Mouse (Mus musculus): Measurements from ENCODE around the gene Ceacam3. TPM values are rescaled to one million over a fixed set of nuclear protein-coding genes. Genes with fewer than 3 reads are reported as not detected.
"Not testable (repeated sequence)": the region's sequence is repeated elsewhere in the genome, so short reads cannot be mapped to it uniquely, and the experiment has no call there.

Gene Ceacam3
- total RNA-seq (2021) = under 1 TPM in 1 of 2 experiments, not detected in 1; 0.10 TPM

DNA sequence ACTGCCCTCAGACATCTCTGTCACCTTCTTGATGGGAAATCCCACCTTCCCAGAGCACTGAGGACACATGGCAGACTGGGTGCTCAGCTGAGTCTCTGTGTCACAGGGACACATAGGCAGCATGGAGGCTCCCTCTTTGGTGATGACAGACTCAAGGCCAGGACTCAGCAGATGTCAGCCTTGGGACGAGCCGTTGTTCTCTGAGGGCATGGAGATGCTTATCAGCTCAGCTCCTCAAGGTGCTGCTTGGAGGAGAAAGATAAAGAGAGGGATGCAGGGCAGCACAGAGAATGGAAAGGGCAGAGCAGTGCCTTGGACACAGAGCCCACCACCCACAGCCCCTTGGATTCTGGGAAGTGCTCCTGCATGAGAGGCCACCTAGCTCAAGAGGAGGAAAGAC lies at the start of gene Ceacam3:
TSS of gene Ceacam3 (plus strand) at position 352 of the 400 bp plus-strand sequence.
- intact Hi-C loops (cut with DNase I) = no loop called here

GRCm38 (mm10) chr7:17101631-17102030 lies 48.5 kb upstream of the Ceacam3 start:
- intact Hi-C loops (cut with DNase I); DNase-seq (ENCODE audit: extremely low spot score in 1 of 2, low spot score in 2 of 2): not testable (repeated sequence)

More for the DNA sequence above, at the start of gene Ceacam3:
- no peak for DNase-seq (ENCODE audit: extremely low spot score in 1 of 2, low spot score in 2 of 2)

GRCm38 (mm10) chr7:17135307-17135706 lies 14.8 kb upstream of the Ceacam3 start:
- intact Hi-C loops (cut with DNase I) = no loop called here
- no peak for DNase-seq (ENCODE audit: extremely low spot score in 1 of 2, low spot score in 2 of 2)

DNA sequence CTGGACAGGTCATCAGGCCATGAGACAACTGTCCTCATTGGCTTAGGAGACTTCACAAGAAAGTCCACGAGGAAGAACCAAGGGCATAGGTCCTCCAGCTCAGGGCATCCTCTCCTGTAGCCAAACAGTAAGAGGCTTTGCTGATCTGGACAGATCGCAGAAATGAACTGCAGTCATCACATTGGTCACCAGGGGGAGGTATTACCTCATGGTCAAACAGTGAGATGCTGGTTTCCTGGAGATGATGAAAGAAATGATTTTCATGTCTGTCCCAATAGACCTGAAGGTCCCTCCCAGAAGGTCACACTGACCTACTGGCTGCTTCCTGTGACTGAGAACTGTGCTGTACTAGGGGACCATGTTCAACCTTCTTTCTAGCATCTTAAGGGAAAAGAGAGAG lies 5.6 kb downstream of the Ceacam3 start:
- intact Hi-C loops (cut with DNase I) = no loop called here
- DNase-seq (ENCODE audit: extremely low spot score in 1 of 2, low spot score in 2 of 2) = no peak

- intact Hi-C loops (cut with DNase I) = no loop called here
- no peak for DNase-seq (ENCODE audit: extremely low spot score in 1 of 2, low spot score in 2 of 2)
Observed at GRCm38 (mm10) chr7:17156885-17157677, 7.0 kb downstream of the Ceacam3 start.

GRCm38 (mm10) chr7:17159011-17159410 lies 8.9 kb downstream of the Ceacam3 start:
- no peak for DNase-seq (ENCODE audit: extremely low spot score in 1 of 2, low spot score in 2 of 2)
- intact Hi-C loops (cut with DNase I) = no loop called here

- intact Hi-C loops (cut with DNase I) = no loop called here
- DNase-seq (ENCODE audit: extremely low spot score in 1 of 2, low spot score in 2 of 2) = no peak
Observed at GRCm38 (mm10) chr7:17171827-17172226, 21.7 kb downstream of the Ceacam3 start.

DNA sequence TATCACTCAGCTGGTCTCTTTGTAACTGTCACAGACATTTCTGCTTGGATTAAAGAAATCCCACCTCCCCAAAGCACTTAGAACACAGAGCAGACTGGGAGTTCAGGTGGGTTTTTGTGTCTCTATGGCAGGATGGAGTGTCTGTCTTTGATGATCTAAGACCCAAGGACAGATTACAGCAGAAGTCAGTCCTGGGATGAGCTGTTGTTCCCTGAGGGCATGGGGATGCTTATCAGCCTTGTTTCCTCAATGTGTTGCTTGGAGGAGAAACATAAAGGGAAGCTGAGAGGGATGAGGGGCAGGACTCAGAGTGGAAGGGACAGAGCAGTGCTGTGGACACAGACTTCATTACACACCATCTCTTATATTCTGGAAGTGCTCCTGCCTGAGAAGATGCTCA lies 53.1 kb downstream of the Ceacam3 start, which contains the start of gene Psg29:
TSS of gene Psg29 (plus strand) at position 301 of the 400 bp plus-strand sequence.
- no peak for DNase-seq (ENCODE audit: extremely low spot score in 1 of 2, low spot score in 2 of 2)
- intact Hi-C loops (cut with DNase I) = no loop called here

- intact Hi-C loops (cut with DNase I) = no loop called here
- no peak for DNase-seq (ENCODE audit: extremely low spot score in 1 of 2, low spot score in 2 of 2)
Observed at GRCm38 (mm10) chr7:17205530-17206184, 55.6 kb downstream of the Ceacam3 start.

Other genes with a start within 250 kb of the Ceacam3 start
- gene Ptgir, start 243.8 kb upstream of the Ceacam3 start, total RNA-seq (2021) = under 1 TPM in 1 of 2 experiments, not detected in 1; 0.17 TPM
- 1,000 to 10,000 TPM; 2,071 to 2,081 TPM for gene Calm3, start 226.2 kb upstream of the Ceacam3 start, total RNA-seq (2021)
- 100 to 1,000 TPM; 210 to 223 TPM for gene Pnmal2, start 205.6 kb upstream of the Ceacam3 start, total RNA-seq (2021)
- gene Pnmal1, start 190.6 kb upstream of the Ceacam3 start, total RNA-seq (2021) = 10 to 100 TPM; 68.6 to 68.8 TPM
- 10 to 100 TPM; 52.6 to 57.6 TPM for gene Gm42372, start 167.2 kb upstream of the Ceacam3 start, total RNA-seq (2021)
- 1 to 10 TPM; 3.0 to 3.3 TPM for gene Ccdc8, start 157.6 kb upstream of the Ceacam3 start, total RNA-seq (2021)
- 100 to 1,000 TPM; 157 to 162 TPM for gene Ppp5c, start 122.4 kb upstream of the Ceacam3 start, total RNA-seq (2021)
- gene Hif3a, start 87.9 kb upstream of the Ceacam3 start, total RNA-seq (2021) = 10 to 100 TPM in 1 of 2 experiments, 1 to 10 TPM in 1; 6.5 to 16.9 TPM
- 1 to 10 TPM; 5.6 to 6.1 TPM for gene Psg16, start 76.2 kb upstream of the Ceacam3 start, total RNA-seq (2021)
- not detected for gene Psg29, start 53.2 kb downstream of the Ceacam3 start, total RNA-seq (2021)